Mouse (Mus musculus) telencephalon, adult 2 months (tissue): Measurements from ENCODE around the gene Serpinb12.
A peak's percentile ranks its signal among the peaks of the same experiment; 100 is the strongest.
"Not testable (repeated sequence)": the region's sequence is repeated elsewhere in the genome, so short reads cannot be mapped to it uniquely, and the experiment has no call there.

Experiments
- DNase-seq: peaks from one replicate; pipeline ENCODE4 v3.0.0-alpha.2; 2011; ENCODE audit warnings: low read depth, low spot score

The Serpinb12 gene

GRCm38 (mm10) chr1:106934265-106934664 is at the start of gene Serpinb12:
Gene Serpinb12 (plus strand): TSS chr1:106934449.
- DNase-seq: no peak

- DNase-seq: not testable (repeated sequence)
Observed at GRCm38 (mm10) chr1:106895142-106895541, 39.1 kb upstream of the Serpinb12 start.

GRCm38 (mm10) chr1:106901406-106901805 is 32.8 kb upstream of the Serpinb12 start:
- peak; percentile 3 for DNase-seq

GRCm38 (mm10) chr1:106931954-106932353 is 2.3 kb upstream of the Serpinb12 start:
- no peak for DNase-seq

- DNase-seq: no peak
Observed at GRCm38 (mm10) chr1:106933658-106934057, 591 bp upstream of the Serpinb12 start.

- DNase-seq: no peak
Observed at GRCm38 (mm10) chr1:106947217-106947616, 13.0 kb downstream of the Serpinb12 start.

GRCm38 (mm10) chr1:106959981-106960380 is 25.7 kb downstream of the Serpinb12 start:
- DNase-seq: no peak

GRCm38 (mm10) chr1:106961023-106961422 is 26.8 kb downstream of the Serpinb12 start:
- DNase-seq: no peak

GRCm38 (mm10) chr1:106980684-106981083 is 46.4 kb downstream of the Serpinb12 start, which contains the start of gene Serpinb13:
Gene Serpinb13 (plus strand): TSS chr1:106980984.
- DNase-seq: no peak

GRCm38 (mm10) chr1:106983092-106983491 is 48.8 kb downstream of the Serpinb12 start:
- DNase-seq: no peak

- no peak for DNase-seq
Observed at GRCm38 (mm10) chr1:106983865-106984264, 49.6 kb downstream of the Serpinb12 start.

GRCm38 (mm10) chr1:107000424-107000823 is 66.2 kb downstream of the Serpinb12 start:
- DNase-seq: no peak

GRCm38 (mm10) chr1:107001754-107002153 is 67.5 kb downstream of the Serpinb12 start:
- DNase-seq: no peak

- no peak for DNase-seq
Observed at GRCm38 (mm10) chr1:107006316-107006715, 72.1 kb downstream of the Serpinb12 start.
